Mouse (Mus musculus): ENCODE measurements around the gene Dok3. TPM values are rescaled to one million over a fixed set of nuclear protein-coding genes. Genes with fewer than 3 reads are reported as not detected.
A peak's percentile ranks its signal among the peaks of the same experiment; 100 is the strongest.
"Not testable (repeated sequence)": the region's sequence is repeated elsewhere in the genome, so short reads cannot be mapped to it uniquely, and the experiment has no call there.

Gene Dok3
- 248 and 364 TPM in 2 replicates for polyA plus RNA-seq (2012; rRNA removed)

GRCm38 (mm10) chr13:55529198-55529915, at the start of gene Dok3:
Dok3 (minus strand) TSS chr13:55529296.
- DNase-seq (ENCODE audit: low read depth in 1 of 2, low spot score in 2 of 2) = peak; percentile 85 to 87
- no peak for TF ChIP-seq CTCF (IDR thresholded peaks at IDR 0.05; ENCODE audit: extremely low read depth, insufficient read depth, insufficient read length, insufficient replicate concordance)
- TF ChIP-seq POLR2A (IDR thresholded peaks at IDR 0.05; ENCODE audit: low read depth, low read length) = peak; percentile 72
- 23% methylated on average over 8 of the region's 8 CpGs for WGBS
- peak within 1 kb of the TSS; percentile 99 for H3K27ac ChIP-seq (ENCODE audit: insufficient read depth, low read length)
- H3K27me3 ChIP-seq (ENCODE audit: control insufficient read depth, insufficient read depth, low read length) = no peaks in the 10 kb centered on the region
- peaks cover 23% of the 10 kb centered on the region; the same call in 1 of the 2 replicates for H3K4me1 ChIP-seq (ENCODE audit: control insufficient read depth, insufficient read depth, insufficient read length)
- H3K4me3 ChIP-seq (ENCODE audit: extremely low read depth, insufficient read depth, insufficient read length) = peak within 1 kb of the TSS; percentile 69
- H3K36me3 ChIP-seq (ENCODE audit: control insufficient read depth, insufficient read depth, low read length) = peaks cover 27% of the 10 kb centered on the region

GRCm38 (mm10) chr13:55578086-55578485, 49.0 kb upstream of the Dok3 start:
- Histone ChIP-seq H3K36me3 (ENCODE audit: control insufficient read depth, insufficient read depth, low read length) (no peaks in the 10 kb centered on the region), H3K4me3 (ENCODE audit: extremely low read depth, insufficient read depth, insufficient read length) (no peak overlapping the region), H3K27ac (ENCODE audit: insufficient read depth, low read length) (no peak overlapping the region), H3K4me1 (ENCODE audit: control insufficient read depth, insufficient read depth, insufficient read length) (no peaks in the 10 kb centered on the region), H3K27me3 (ENCODE audit: control insufficient read depth, insufficient read depth, low read length) (no peaks in the 10 kb centered on the region)
- no peak for DNase-seq (ENCODE audit: low read depth in 1 of 2, low spot score in 2 of 2)
- WGBS = 80% methylated on average over 4 of the region's 4 CpGs
- TF ChIP-seq POLR2A (IDR thresholded peaks at IDR 0.05; ENCODE audit: low read depth, low read length) = no peak
- no peak for TF ChIP-seq CTCF (IDR thresholded peaks at IDR 0.05; ENCODE audit: extremely low read depth, insufficient read depth, insufficient read length, insufficient replicate concordance)

GRCm38 (mm10) chr13:55576872-55577271, 47.8 kb upstream of the Dok3 start:
- H3K4me3 ChIP-seq (ENCODE audit: extremely low read depth, insufficient read depth, insufficient read length); DNase-seq (ENCODE audit: low read depth in 1 of 2, low spot score in 2 of 2); H3K4me1 ChIP-seq (ENCODE audit: control insufficient read depth, insufficient read depth, insufficient read length); H3K36me3 ChIP-seq (ENCODE audit: control insufficient read depth, insufficient read depth, low read length); H3K27ac ChIP-seq (ENCODE audit: insufficient read depth, low read length); H3K27me3 ChIP-seq (ENCODE audit: control insufficient read depth, insufficient read depth, low read length): not testable (repeated sequence)
- WGBS = 77% methylated on average over 7 of the region's 7 CpGs

GRCm38 (mm10) chr13:55575932-55576331, 46.8 kb upstream of the Dok3 start:
- 76% methylated on average over 5 of the region's 5 CpGs for WGBS

GRCm38 (mm10) chr13:55574321-55574720, 45.2 kb upstream of the Dok3 start:
- Histone ChIP-seq H3K4me3 (ENCODE audit: extremely low read depth, insufficient read depth, insufficient read length) (no peak overlapping the region), H3K4me1 (ENCODE audit: control insufficient read depth, insufficient read depth, insufficient read length) (peaks cover 7% of the 10 kb centered on the region; the same call in 1 of the 2 replicates), H3K27ac (ENCODE audit: insufficient read depth, low read length) (no peak overlapping the region), H3K36me3 (ENCODE audit: control insufficient read depth, insufficient read depth, low read length) (no peaks in the 10 kb centered on the region), H3K27me3 (ENCODE audit: control insufficient read depth, insufficient read depth, low read length) (no peaks in the 10 kb centered on the region)
- 70% methylated on average over 5 of the region's 5 CpGs for WGBS
- TF ChIP-seq CTCF (IDR thresholded peaks at IDR 0.05; ENCODE audit: extremely low read depth, insufficient read depth, insufficient read length, insufficient replicate concordance) (no peak), POLR2A (IDR thresholded peaks at IDR 0.05; ENCODE audit: low read depth, low read length) (no peak)
- no peak for DNase-seq (ENCODE audit: low read depth in 1 of 2, low spot score in 2 of 2)

More at GRCm38 (mm10) chr13:55575932-55576331, 46.8 kb upstream of the Dok3 start:
- no peak for DNase-seq (ENCODE audit: low read depth in 1 of 2, low spot score in 2 of 2)
- Histone ChIP-seq H3K4me3 (ENCODE audit: extremely low read depth, insufficient read depth, insufficient read length) (no peak overlapping the region), H3K27ac (ENCODE audit: insufficient read depth, low read length) (no peak overlapping the region), H3K4me1 (ENCODE audit: control insufficient read depth, insufficient read depth, insufficient read length) (no peaks in the 10 kb centered on the region; the same call in 1 of the 2 replicates), H3K36me3 (ENCODE audit: control insufficient read depth, insufficient read depth, low read length) (no peaks in the 10 kb centered on the region), H3K27me3 (ENCODE audit: control insufficient read depth, insufficient read depth, low read length) (no peaks in the 10 kb centered on the region)
- TF ChIP-seq POLR2A (IDR thresholded peaks at IDR 0.05; ENCODE audit: low read depth, low read length) (no peak), CTCF (IDR thresholded peaks at IDR 0.05; ENCODE audit: extremely low read depth, insufficient read depth, insufficient read length, insufficient replicate concordance) (no peak)

GRCm38 (mm10) chr13:55573432-55573831, 44.3 kb upstream of the Dok3 start, which contains the start of gene Tmed9:
Tmed9 (plus strand) TSS chr13:55573732.
- H3K36me3 ChIP-seq (ENCODE audit: control insufficient read depth, insufficient read depth, low read length) = no peaks in the 10 kb centered on the region
- H3K4me1 ChIP-seq (ENCODE audit: control insufficient read depth, insufficient read depth, insufficient read length) = peaks cover 8% of the 10 kb centered on the region; the same call in 1 of the 2 replicates
- no peak for DNase-seq (ENCODE audit: low read depth in 1 of 2, low spot score in 2 of 2)
- WGBS = 93% methylated on average over 2 of the region's 2 CpGs
- H3K27me3 ChIP-seq (ENCODE audit: control insufficient read depth, insufficient read depth, low read length) = no peaks in the 10 kb centered on the region
- no peak within 1 kb of the TSS for H3K27ac ChIP-seq (ENCODE audit: insufficient read depth, low read length)
- no peak for TF ChIP-seq CTCF (IDR thresholded peaks at IDR 0.05; ENCODE audit: extremely low read depth, insufficient read depth, insufficient read length, insufficient replicate concordance)
- no peak for TF ChIP-seq POLR2A (IDR thresholded peaks at IDR 0.05; ENCODE audit: low read depth, low read length)
- H3K4me3 ChIP-seq (ENCODE audit: extremely low read depth, insufficient read depth, insufficient read length) = no peak within 1 kb of the TSS

- TF ChIP-seq POLR2A (IDR thresholded peaks at IDR 0.05; ENCODE audit: low read depth, low read length) (no peak), CTCF (IDR thresholded peaks at IDR 0.05; ENCODE audit: extremely low read depth, insufficient read depth, insufficient read length, insufficient replicate concordance) (no peak)
- H3K27ac ChIP-seq (ENCODE audit: insufficient read depth, low read length) = no peak overlapping the region
- no peaks in the 10 kb centered on the region for H3K36me3 ChIP-seq (ENCODE audit: control insufficient read depth, insufficient read depth, low read length)
- H3K4me3 ChIP-seq (ENCODE audit: extremely low read depth, insufficient read depth, insufficient read length) = no peak overlapping the region
- peaks cover 8% of the 10 kb centered on the region; the same call in 1 of the 2 replicates for H3K4me1 ChIP-seq (ENCODE audit: control insufficient read depth, insufficient read depth, insufficient read length)
- 69% methylated on average over 2 of the region's 2 CpGs for WGBS
- no peak for DNase-seq (ENCODE audit: low read depth in 1 of 2, low spot score in 2 of 2)
- H3K27me3 ChIP-seq (ENCODE audit: control insufficient read depth, insufficient read depth, low read length) = no peaks in the 10 kb centered on the region
Observed at GRCm38 (mm10) chr13:55571977-55572376, 42.9 kb upstream of the Dok3 start.
